Mouse (Mus musculus): ENCODE data around the gene Tbx15.
"Not testable (repeated sequence)": the region's sequence is repeated elsewhere in the genome, so short reads cannot be mapped to it uniquely, and the experiment has no call there.

The Tbx15 gene

DNA sequence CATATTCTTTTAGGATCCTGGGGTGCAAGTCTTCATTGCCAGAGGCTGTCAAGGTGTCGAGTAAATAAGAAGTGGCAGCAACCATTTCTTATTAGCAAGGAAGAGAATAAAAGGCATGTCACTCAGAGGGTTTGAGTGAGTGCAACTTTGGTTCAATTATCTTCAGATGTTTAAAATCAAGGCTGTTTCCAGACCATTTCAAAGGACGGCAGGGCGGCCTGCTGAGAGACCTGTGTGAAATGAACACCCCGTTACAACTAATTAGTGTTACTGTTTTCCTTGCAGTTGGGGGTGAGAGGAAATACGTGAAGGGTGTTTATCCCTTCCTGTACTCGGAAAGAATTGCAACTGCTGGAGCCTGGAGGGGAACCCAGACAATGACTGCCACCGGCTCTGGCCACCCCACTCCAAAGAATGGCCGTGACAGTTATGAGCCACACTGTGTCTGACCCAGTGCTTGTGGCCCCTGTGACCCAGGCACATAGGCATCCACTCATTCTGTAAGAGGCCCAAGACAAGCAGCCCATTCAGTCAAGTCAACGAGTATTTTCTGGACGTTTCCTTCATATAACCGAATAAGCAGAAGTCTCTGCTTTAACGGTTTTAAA is 37.9 kb downstream of the Tbx15 start:
- TF ChIP-seq CTCF (conservative IDR thresholded peaks at IDR 0.05; ENCODE audit: low read length), result no peak
- no peak for TF ChIP-seq POU5F1 (IDR thresholded peaks at IDR 0.05; ENCODE audit: borderline replicate concordance, low read length)
- no peak for TF ChIP-seq NANOG (IDR thresholded peaks at IDR 0.05; ENCODE audit: borderline replicate concordance, low read length)
- no peaks in the 10 kb centered on the region for H3K27me3 ChIP-seq (ENCODE audit: insufficient read depth, low read length)

DNA sequence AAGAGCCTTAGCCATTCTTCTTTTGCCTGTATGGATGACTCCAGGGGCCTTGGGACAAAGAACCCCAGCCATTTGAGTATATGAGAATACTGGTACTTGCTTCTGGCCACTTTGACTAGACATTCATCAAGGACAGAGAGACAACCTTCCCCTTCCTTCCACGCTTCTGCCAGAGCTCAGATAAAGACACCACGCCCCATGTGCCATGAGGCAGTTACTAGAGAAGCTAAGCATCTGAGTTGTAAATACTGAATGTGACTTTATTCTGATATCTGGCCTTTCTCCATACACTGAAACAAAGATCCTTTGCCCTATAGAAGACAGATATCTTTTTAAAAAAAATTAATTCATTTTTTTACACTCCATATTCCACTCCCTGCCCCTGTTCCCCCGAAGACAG is 39.5 kb downstream of the Tbx15 start:
- H3K4me3 ChIP-seq (replicated peaks; ENCODE audit: low read length), result no peak overlapping the region
- H3K36me3 ChIP-seq (ENCODE audit: insufficient read depth, low read length), result no peaks in the 10 kb centered on the region
- no peak for TF ChIP-seq NANOG (IDR thresholded peaks at IDR 0.05; ENCODE audit: borderline replicate concordance, low read length)
- TF ChIP-seq POU5F1 (IDR thresholded peaks at IDR 0.05; ENCODE audit: borderline replicate concordance, low read length), result no peak
- no peak for TF ChIP-seq CTCF (conservative IDR thresholded peaks at IDR 0.05; ENCODE audit: low read length)
- no peaks in the 10 kb centered on the region for H3K27me3 ChIP-seq (ENCODE audit: insufficient read depth, low read length)
- H3K4me1 ChIP-seq (replicated peaks; ENCODE audit: low read depth, low read length), result no peaks in the 10 kb centered on the region
- H3K9me3 ChIP-seq (ENCODE audit: low read length), result no peaks in the 10 kb centered on the region

More for the DNA sequence above, 37.9 kb downstream of the Tbx15 start:
- no peak overlapping the region for H3K4me3 ChIP-seq (replicated peaks; ENCODE audit: low read length)
- H3K36me3 ChIP-seq (ENCODE audit: insufficient read depth, low read length), result no peaks in the 10 kb centered on the region
- no peaks in the 10 kb centered on the region for H3K4me1 ChIP-seq (replicated peaks; ENCODE audit: low read depth, low read length)
- no peaks in the 10 kb centered on the region for H3K9me3 ChIP-seq (ENCODE audit: low read length)

GRCm38 (mm10) chr3:99281453-99281852 is 41.3 kb downstream of the Tbx15 start:
- no peak for TF ChIP-seq POU5F1 (IDR thresholded peaks at IDR 0.05; ENCODE audit: borderline replicate concordance, low read length)
- no peak for TF ChIP-seq CTCF (conservative IDR thresholded peaks at IDR 0.05; ENCODE audit: low read length)
- TF ChIP-seq NANOG (IDR thresholded peaks at IDR 0.05; ENCODE audit: borderline replicate concordance, low read length), result no peak
- no peaks in the 10 kb centered on the region for H3K27me3 ChIP-seq (ENCODE audit: insufficient read depth, low read length)
- no peaks in the 10 kb centered on the region for H3K4me1 ChIP-seq (replicated peaks; ENCODE audit: low read depth, low read length)
- H3K36me3 ChIP-seq (ENCODE audit: insufficient read depth, low read length), result no peaks in the 10 kb centered on the region
- no peak overlapping the region for H3K4me3 ChIP-seq (replicated peaks; ENCODE audit: low read length)
- no peaks in the 10 kb centered on the region for H3K9me3 ChIP-seq (ENCODE audit: low read length)

- H3K36me3 ChIP-seq (ENCODE audit: insufficient read depth, low read length), result no peaks in the 10 kb centered on the region
These were observed 48.1 kb downstream of the Tbx15 start for GRCm38 (mm10) chr3:99288302-99288701.

DNA sequence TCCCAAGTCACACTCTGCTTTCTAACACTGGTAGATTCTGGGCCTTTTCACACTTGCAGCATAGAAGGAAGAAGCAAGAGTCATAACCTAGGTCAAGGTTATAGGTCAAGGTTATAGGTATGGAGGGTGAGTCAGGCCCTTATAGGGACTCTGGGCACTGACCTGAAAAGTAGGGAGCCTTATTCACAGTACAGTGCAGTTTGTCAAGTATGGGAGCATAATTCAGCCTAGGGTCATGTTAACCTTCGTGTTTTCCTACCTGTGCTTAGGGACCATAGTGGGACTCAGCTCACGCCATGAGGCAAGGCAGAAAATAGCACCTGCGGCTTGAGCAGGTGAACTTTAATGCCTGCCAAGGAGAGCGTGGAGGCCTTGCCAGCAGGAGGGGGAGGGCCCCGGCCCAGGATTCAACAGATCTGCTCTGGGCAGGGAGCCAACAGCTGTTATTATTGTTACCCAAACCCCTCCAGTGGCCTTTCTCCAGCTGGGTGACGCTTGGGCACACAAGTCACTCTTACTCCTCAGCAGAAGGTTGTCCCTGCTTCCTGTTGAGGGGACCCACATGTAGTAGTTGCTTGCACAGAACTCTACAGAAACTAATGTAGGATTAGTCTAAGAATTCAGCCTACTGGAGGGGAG is 50.0 kb downstream of the Tbx15 start:
- no peak for TF ChIP-seq POU5F1 (IDR thresholded peaks at IDR 0.05; ENCODE audit: borderline replicate concordance, low read length)
- TF ChIP-seq NANOG (IDR thresholded peaks at IDR 0.05; ENCODE audit: borderline replicate concordance, low read length), result no peak
- no peak for TF ChIP-seq CTCF (conservative IDR thresholded peaks at IDR 0.05; ENCODE audit: low read length)
- no peaks in the 10 kb centered on the region for H3K9me3 ChIP-seq (ENCODE audit: low read length)
- H3K4me3 ChIP-seq (replicated peaks; ENCODE audit: low read length), result no peak overlapping the region
- H3K36me3 ChIP-seq (ENCODE audit: insufficient read depth, low read length), result no peaks in the 10 kb centered on the region
- no peaks in the 10 kb centered on the region for H3K4me1 ChIP-seq (replicated peaks; ENCODE audit: low read depth, low read length)
- no peaks in the 10 kb centered on the region for H3K27me3 ChIP-seq (ENCODE audit: insufficient read depth, low read length)

More at GRCm38 (mm10) chr3:99288302-99288701, 48.1 kb downstream of the Tbx15 start:
- Histone ChIP-seq H3K27me3 (ENCODE audit: insufficient read depth, low read length) (no peaks in the 10 kb centered on the region), H3K9me3 (ENCODE audit: low read length) (no peaks in the 10 kb centered on the region), H3K4me1 (replicated peaks; ENCODE audit: low read depth, low read length) (no peaks in the 10 kb centered on the region), H3K4me3 (replicated peaks; ENCODE audit: low read length) (no peak overlapping the region)
- TF ChIP-seq POU5F1 (IDR thresholded peaks at IDR 0.05; ENCODE audit: borderline replicate concordance, low read length) (no peak), NANOG (IDR thresholded peaks at IDR 0.05; ENCODE audit: borderline replicate concordance, low read length) (no peak), CTCF (conservative IDR thresholded peaks at IDR 0.05; ENCODE audit: low read length) (peak; percentile 87)

- Histone ChIP-seq H3K4me1 (replicated peaks; ENCODE audit: low read depth, low read length) (no peaks in the 10 kb centered on the region), H3K36me3 (ENCODE audit: insufficient read depth, low read length) (no peaks in the 10 kb centered on the region), H3K4me3 (replicated peaks; ENCODE audit: low read length) (no peak overlapping the region), H3K9me3 (ENCODE audit: low read length) (no peaks in the 10 kb centered on the region), H3K27me3 (ENCODE audit: insufficient read depth, low read length) (no peaks in the 10 kb centered on the region)
- no peak for TF ChIP-seq POU5F1 (IDR thresholded peaks at IDR 0.05; ENCODE audit: borderline replicate concordance, low read length)
These were observed 50.7 kb downstream of the Tbx15 start for GRCm38 (mm10) chr3:99290878-99291277.

- no peaks in the 10 kb centered on the region for H3K9me3 ChIP-seq (ENCODE audit: low read length)
- no peaks in the 10 kb centered on the region for H3K36me3 ChIP-seq (ENCODE audit: insufficient read depth, low read length)
- no peaks in the 10 kb centered on the region for H3K27me3 ChIP-seq (ENCODE audit: insufficient read depth, low read length)
- TF ChIP-seq NANOG (IDR thresholded peaks at IDR 0.05; ENCODE audit: borderline replicate concordance, low read length) (no peak), POU5F1 (IDR thresholded peaks at IDR 0.05; ENCODE audit: borderline replicate concordance, low read length) (no peak)
- no peak overlapping the region for H3K4me3 ChIP-seq (replicated peaks; ENCODE audit: low read length)
- H3K4me1 ChIP-seq (replicated peaks; ENCODE audit: low read depth, low read length), result no peaks in the 10 kb centered on the region
These were observed 51.2 kb downstream of the Tbx15 start for GRCm38 (mm10) chr3:99291386-99291785.

DNA sequence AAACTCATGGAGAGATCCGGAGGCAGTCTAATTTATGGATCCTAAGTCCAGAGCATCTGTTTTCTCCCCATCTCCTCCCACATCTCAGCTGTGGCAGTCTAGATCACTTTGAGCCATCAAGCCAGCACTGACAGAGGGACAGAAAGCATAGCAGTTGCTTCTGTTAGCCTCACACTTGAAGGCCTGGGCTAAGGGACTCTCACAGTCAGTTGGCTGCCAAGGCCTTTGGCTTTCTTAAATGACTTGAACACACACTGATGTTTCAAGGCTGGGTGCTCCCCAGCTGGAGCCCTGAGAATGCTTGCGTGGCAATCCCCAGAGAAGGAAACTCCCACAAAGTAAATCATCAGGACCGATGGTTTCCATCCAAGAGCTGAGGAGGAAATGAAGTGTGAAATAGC is 52.4 kb downstream of the Tbx15 start:
- Histone ChIP-seq H3K4me3 (replicated peaks; ENCODE audit: low read length) (no peak overlapping the region), H3K36me3 (ENCODE audit: insufficient read depth, low read length) (no peaks in the 10 kb centered on the region), H3K4me1 (replicated peaks; ENCODE audit: low read depth, low read length) (no peaks in the 10 kb centered on the region), H3K9me3 (ENCODE audit: low read length) (no peaks in the 10 kb centered on the region), H3K27me3 (ENCODE audit: insufficient read depth, low read length) (no peaks in the 10 kb centered on the region)
- TF ChIP-seq NANOG (IDR thresholded peaks at IDR 0.05; ENCODE audit: borderline replicate concordance, low read length) (no peak), POU5F1 (IDR thresholded peaks at IDR 0.05; ENCODE audit: borderline replicate concordance, low read length) (no peak), CTCF (conservative IDR thresholded peaks at IDR 0.05; ENCODE audit: low read length) (no peak)

- H3K9me3 ChIP-seq (ENCODE audit: low read length); H3K27me3 ChIP-seq (ENCODE audit: insufficient read depth, low read length); H3K36me3 ChIP-seq (ENCODE audit: insufficient read depth, low read length); H3K4me3 ChIP-seq (replicated peaks; ENCODE audit: low read length); H3K4me1 ChIP-seq (replicated peaks; ENCODE audit: low read depth, low read length): not testable (repeated sequence)
These were observed 54.0 kb downstream of the Tbx15 start for GRCm38 (mm10) chr3:99294209-99294608.
